Mouse (Mus musculus): ENCODE data around the gene Spon2.

The Spon2 gene

DNA sequence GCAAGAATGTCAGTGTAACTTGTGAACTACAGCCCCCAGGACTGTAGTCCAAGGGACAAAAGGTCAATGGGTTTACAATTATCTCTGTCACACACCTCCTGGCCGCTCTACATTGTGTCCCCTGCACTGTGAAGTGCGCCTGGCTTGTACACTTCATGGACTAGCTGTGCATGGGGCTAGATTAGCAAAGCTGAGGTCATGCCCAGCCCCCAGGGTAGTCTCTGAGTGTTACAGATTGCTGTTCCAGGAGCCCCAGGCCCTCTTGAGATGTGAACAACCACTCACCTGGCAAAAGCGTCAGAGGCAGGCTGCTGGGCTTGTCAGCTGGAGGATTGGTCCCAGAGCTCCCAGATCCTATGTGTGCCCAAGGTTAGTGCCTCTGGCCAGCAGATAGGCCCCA is 592 bp downstream of the Spon2 start:
- in situ Hi-C loops (cut with MboI, MseI) = no loop called here

DNA sequence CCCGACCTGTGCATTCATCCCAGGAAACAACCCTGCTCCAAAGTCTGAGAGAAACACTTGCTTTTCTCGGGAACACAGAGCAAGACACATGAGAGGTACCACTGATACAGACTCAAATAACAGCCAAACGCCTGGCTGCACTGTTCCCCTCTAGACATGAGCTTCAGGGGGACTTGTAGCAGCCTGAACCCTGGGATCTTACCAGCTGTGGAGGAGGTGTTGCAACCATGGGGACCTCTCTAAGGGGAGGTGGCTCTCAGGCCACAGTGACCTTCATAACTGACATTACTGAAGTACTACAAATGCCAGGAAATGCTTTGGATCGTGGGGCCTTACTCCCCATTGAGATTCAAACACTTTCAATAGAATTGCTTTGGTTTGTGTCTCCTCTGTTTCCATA is 3.5 kb downstream of the Spon2 start:
- in situ Hi-C loops (cut with MboI, MseI) = no loop called here

DNA sequence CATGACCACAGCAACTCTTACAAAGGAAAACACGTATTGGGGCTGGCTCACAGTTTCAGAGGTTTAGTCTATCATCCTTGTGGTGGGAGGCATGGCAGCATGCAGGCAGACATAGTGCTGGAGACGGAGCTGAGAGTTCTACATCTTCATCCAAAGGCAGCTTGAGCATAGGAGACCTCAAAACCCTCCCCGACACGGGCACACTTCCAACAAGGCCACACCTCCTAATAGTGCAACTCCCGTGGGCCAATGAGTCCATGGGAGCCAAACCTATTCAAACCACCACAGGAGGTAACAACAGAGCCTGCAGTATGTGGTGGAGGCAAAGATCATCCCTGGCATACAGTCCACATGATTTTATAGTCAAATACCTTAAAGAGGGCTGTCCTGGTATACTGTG is 7.0 kb downstream of the Spon2 start:
- in situ Hi-C loops (cut with MboI, MseI) = no loop called here

DNA sequence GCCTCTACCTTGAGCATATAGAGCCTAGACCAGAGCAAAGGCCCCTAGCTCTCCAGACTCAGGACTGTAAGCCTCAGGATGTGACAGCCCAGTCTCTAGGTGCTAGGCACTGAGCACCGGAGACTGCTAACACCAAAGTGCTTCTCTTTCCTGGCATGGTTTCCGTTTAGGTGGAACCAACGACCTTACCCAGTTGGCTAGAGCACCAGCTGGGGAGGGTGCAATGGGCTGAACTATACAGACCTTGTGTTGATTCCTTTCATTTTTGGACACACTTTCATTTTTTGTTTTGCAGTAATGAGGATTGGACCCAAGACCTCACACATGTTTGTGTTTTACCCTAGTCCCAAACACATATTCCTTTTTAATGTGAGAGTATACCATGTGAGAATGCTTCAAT is 7.7 kb downstream of the Spon2 start:
- in situ Hi-C loops (cut with MboI, MseI) = no loop called here

DNA sequence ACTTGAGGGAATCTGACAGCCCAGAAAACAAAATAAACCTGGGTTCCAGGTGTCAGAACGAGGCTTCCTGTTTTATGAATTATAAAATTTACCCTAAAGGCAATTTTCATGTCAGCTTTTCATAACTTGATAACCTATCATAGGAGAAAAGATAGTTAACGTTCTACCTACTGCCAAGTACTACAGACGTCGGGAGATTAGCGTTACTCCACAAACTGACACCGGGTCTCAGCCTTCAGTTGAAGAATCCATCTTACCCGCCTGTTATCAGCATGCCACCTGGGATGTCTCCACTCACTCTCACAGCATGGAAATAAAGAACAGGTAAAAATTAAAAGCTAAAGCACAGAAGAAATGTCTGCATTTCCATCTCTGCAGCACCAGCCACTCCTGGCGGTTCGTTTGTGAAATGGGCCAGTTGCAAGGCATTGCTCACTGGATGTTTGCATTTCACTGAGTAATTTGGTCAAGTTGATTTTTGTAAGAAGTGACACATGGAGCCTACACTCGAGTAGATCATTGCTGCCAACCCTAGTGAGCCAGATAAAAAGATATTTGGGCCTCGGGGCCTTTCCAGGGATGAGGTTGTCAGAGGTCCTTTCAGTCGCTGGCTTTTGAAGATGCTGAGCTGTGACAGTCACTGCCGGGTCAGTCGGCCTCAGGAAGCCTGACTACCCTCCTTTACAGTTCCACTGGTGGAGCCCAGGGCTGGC is 9.6 kb downstream of the Spon2 start:
- in situ Hi-C loops (cut with MboI, MseI) = no loop called here

DNA sequence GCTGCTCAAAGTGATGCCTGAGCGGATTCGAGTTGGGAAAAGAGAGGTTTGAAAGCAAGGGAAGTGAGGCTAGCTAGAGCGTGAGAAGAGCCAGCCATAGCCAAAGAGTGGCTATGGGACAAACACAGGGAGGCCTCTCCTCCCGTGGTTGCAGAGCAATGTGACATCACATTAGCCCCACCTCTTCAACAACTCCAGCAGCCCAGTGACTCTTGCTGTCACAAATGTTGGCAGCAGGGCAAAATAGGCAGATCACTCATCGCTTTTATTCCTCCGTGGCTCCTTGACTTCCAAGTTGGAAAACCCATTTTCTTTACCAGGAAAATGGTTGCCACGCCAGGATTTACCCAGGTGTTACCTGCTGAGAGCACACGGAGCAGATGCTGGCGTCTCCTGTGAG is 11.1 kb downstream of the Spon2 start:
- in situ Hi-C loops (cut with MboI, MseI) = no loop called here

DNA sequence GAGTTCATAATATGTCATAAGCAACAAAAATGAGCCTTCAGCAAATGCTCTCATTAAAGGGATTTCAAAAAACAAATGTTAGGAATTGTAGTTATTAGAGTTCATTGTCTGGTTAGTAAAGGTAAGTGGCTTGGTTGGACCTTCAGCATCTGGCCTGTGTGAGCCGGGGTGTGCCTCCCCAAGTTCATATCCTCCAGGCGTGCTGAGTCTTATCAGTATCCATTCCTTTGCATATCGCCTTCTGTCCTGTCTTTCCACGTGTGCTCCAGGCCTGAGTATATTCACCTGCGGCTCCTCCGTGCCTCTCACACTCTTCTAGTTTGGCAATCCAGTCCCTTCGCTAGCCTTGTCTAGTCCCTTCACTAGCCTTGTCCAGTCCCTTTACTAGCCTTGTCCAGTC is 11.9 kb downstream of the Spon2 start:
- in situ Hi-C loops (cut with MboI, MseI) = no loop called here

DNA sequence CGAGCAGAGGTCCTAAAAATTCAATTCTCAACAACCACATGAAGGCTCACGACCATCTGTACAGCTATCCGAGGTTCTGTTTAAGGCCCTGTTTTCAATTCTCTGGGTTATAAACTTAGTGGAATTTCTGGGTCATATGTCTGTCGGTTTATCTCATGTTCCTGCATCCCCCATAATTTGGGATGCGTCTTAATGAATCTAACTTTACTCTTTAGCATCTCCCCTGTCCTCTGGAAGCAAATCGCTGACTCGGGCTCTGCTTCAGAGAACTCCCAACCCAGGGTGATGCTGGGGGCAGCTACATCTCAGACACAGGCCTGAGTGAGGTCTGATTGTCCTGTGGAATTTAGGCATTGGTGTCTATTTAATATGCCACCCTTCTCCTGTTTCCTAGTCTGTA is 14.0 kb downstream of the Spon2 start:
- in situ Hi-C loops (cut with MboI, MseI) = no loop called here

DNA sequence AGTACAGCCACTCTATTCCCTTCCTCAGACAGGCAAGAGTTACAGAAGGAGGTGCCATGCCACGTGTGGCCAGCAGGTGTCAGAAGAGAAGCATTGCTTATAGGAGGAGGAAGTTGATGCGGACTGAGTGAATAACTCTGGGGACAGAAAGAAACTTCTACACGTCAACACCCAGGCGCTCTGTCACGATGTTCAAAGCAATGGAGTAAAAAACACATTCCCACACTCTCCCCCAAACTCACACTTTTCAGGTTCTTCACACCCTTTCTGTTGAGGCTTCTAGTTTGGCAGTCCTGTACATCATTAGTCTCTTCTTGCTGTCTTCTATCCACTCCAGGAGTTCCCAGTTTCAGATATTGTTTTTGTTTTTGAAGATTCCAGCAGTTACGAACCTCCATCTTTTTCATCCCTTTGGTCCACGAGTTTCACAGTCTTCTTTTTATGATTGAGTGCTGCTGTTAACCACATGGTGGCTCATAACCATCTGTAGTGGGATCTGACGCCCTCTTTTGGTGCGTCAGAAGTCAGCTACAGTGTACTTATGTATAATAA is 14.5 kb downstream of the Spon2 start:
- in situ Hi-C loops (cut with MboI, MseI) = no loop called here

DNA sequence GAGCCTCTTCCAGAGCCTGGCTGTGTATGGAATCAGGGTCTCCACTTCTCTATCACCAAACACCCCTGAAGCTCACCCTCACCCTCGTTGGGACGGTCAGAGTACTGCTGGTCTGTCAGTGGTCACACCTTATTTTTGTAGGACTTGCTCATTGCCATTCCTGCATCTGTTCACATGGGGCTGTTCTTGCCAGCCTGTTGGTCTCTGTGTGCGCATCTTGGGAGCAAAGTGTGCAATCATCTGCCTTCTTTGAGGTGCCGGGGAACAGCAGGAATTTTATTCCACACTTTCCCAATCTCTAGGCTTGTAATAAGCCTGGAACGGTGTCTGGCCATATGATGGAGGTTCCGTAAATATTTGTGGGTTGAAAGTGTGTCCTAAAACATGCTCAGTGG is 15.1 kb downstream of the Spon2 start:
- in situ Hi-C loops (cut with MboI, MseI) = no loop called here

DNA sequence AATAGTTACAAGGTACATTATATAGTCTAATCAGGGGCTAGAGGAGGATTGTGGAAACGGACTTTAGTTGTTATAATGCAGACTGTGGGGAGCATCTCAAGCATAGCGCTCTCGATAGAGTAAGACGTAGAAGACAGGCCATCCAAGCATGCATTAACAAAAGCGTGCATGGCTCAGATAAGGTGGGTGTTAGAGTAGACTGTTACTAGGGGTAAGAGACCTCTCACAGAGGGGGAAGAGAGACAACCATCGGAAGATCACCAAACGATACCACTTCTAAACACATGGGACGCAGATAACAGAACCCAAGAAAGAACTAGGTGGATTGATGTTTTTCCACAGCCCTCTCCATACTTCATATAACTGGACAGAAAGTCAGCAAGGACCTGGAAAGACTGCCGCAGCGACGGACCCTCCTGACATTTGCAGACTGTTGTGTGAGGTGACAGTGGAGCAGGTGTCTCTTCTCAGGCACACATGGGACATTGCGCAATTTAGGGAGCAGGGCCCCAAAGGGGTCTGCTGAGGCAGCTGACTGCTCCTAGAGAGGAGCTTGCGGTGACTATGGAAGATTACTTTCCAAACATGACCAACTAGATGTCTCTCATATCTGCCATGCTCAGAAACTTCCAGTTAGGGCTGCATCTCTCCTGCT is 15.6 kb downstream of the Spon2 start:
- in situ Hi-C loops (cut with MboI, MseI) = no loop called here

DNA sequence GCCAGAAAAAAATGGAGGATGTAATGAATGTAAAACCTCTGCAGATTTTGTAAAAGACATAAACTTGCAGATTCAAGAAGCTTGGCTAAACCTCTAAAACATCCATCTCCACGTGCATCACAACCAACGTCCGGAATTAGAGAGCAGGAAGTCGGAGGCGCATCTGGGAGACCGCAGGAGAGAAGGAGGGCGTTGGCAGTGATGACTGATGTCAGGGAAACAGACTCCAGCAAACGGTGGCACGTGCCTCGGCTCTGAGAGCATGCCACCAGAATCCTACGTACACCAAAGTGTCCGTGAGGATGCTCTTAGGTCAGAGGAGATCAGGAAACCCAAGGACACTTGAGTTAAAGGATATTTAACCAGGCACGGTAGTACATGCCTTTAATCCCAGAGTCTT is 16.6 kb downstream of the Spon2 start:
- in situ Hi-C loops (cut with MboI, MseI) = no loop called here

DNA sequence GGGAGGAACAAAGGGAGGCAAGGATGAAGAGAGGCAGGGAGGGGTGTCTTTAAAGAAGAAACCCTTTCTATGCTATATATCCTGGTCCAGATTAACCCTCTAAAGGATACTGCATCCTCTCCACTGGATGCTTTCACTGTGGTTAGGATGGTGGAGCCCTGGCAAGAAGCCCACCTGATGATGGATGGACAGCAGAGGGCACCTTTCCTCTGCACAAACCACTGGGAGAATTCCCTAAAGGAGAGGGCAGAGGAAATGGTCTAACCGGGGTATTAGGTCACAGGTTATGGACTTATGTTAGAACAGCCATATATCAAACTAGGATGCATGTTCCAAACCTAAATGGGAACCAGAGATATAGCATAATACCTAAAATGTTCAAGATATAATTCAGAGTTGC is 18.2 kb downstream of the Spon2 start:
- in situ Hi-C loops (cut with MboI, MseI) = no loop called here

DNA sequence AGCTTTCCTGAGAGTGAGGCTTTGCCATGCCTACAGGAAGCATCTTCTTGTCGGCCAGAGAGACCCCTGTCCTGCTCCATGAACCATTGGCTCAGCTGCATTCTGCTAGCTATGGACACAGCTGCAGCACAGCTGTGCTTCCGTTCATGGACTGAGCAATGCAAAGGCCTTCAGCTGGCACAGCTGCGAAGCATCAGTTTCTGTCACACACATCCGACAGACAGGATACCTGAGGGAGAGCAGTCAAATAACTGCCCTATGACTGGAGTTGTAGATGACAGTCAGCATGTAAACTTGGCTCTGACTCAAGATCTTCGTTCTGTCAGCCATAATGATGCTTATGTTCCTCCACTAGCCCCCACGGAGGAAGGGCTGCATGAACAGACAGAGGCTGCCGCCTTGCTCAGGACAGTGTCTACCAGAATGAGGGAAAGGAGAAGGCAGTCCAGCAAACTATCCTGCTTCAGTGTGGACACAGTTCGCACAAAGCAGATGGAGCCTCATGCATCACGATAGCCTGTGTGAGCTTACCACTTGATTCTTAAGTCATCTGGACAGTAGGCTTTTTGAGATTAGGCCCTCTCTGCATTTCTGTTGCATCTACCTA is 22.9 kb downstream of the Spon2 start:
- in situ Hi-C loops (cut with MboI, MseI) = no loop called here

DNA sequence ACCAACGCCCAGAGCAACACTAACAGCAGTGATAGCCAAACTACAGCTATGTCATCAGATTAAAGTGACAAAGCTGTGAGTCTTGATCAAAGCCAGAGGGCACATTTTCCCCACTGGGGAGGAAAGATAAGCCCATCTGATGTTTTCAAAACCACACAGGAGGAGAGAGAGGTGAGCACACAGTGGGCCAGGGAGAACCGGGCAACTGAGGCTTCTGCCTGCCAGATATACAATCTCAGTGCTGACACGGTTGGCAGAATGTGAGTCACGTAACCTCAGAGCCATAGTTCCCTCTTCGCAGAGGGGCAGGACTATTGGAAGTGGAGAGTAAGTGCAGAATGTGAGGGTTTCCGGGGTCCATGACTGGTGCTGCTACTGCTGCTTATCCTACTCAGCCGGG is 24.7 kb downstream of the Spon2 start:
- in situ Hi-C loops (cut with MboI, MseI) = no loop called here

All from regulatory T cell (primary cell).